Mouse (Mus musculus) urinary bladder, postnatal 25 days (tissue): ENCODE measurements at regions not wholly inside any gene's neighbourhood (a gene's known extent, or its start where the extent isn't known, plus 50 kb on each side); places are given as distances from the start of the nearest gene placed in this dataset.

Experiments used
- DNase-seq: peaks from one replicate; pipeline ENCODE4 v3.0.0; 2022; ENCODE audit warnings: low spot score

GRCm38 (mm10) chr6:135627928-135628327 lies 265.6 kb downstream of the Emp1 start:
- no peak for DNase-seq

DNA sequence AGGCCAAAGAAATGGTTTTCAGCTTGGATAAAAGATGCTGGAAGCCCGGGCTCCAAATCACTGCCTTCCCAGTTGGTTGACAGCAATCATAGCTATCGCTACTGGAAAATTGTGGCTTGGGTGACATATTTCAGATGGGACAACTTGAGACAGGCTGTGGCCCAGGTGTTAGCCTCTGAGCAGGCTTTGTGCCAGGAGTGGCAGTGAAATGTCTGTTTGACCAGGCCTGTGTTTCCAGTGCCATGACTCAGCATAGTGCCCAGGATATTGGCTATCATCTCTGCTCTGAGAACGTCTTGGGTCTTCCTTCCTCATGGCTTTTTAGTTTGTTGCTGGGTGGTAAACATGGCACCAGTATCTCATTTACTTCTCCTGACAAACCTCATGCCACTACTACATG lies 266.9 kb downstream of the Emp1 start:
- DNase-seq: no peak

GRCm38 (mm10) chr6:135632671-135633070 lies 270.3 kb downstream of the Emp1 start:
- DNase-seq: no peak

DNA sequence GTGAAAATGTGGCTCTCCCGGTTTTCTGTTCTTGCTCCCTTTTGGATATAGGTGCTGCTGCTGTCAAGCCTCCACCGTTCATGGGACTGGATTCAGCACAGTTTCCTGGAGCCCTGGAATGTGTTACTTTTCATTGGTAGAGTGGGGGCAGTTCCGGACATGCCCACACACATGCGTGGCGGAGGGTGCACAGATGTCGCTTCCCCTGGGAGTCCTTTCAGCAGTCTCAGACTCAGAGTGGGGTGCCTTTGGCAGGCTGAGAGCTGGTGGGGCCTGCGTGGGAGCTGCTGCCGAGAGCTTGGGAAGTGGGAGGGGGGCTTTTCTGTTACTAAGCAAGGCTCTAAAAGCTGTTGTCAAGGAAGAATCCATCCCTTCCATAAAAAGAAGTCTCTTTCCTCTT lies 274.3 kb downstream of the Emp1 start:
- DNase-seq: no peak

GRCm38 (mm10) chr6:135642711-135643110 lies 280.4 kb downstream of the Emp1 start:
- DNase-seq: no peak

GRCm38 (mm10) chr6:135646177-135646576 lies 283.8 kb downstream of the Emp1 start:
- DNase-seq: no peak

DNA sequence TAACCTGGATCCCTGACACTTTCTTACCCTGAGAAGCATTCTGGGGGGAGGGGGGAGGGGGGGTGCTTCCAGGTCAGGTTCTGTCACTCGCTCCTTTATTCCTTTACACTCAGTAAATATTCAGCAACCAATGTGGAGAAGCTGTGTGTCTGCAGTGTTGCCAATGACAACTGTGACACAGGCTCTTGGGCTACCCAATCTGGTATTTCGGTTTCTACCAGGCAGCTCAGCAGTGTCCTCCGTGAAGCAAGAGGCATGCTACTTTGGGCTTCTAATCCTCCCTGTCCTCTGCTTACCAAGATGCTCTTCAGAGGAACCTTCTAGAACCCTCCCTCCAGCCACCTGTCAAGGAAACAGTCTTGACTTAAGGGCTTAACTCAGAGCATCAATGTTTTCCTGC lies 290.7 kb downstream of the Emp1 start:
- DNase-seq: no peak

DNA sequence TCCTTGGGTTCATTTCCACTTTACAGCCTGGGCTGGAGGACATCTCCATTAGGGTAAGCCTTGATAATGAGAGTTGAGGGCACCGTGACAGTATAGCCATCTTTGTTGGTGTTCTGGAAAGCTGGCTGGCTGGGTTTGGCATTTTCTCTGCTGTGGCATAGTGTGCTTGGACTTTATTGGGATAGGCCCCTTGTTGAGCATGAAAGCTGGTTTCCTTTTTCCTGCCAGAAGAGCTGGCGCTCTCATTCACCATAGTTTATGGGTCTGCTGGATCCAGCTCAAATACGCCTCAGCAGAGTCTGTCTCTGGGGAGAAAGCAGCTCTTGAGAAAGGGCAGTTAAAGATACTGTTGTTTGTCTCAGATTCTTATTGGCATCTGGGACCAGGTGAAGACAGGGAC lies 300.0 kb downstream of the Emp1 start:
- no peak for DNase-seq

DNA sequence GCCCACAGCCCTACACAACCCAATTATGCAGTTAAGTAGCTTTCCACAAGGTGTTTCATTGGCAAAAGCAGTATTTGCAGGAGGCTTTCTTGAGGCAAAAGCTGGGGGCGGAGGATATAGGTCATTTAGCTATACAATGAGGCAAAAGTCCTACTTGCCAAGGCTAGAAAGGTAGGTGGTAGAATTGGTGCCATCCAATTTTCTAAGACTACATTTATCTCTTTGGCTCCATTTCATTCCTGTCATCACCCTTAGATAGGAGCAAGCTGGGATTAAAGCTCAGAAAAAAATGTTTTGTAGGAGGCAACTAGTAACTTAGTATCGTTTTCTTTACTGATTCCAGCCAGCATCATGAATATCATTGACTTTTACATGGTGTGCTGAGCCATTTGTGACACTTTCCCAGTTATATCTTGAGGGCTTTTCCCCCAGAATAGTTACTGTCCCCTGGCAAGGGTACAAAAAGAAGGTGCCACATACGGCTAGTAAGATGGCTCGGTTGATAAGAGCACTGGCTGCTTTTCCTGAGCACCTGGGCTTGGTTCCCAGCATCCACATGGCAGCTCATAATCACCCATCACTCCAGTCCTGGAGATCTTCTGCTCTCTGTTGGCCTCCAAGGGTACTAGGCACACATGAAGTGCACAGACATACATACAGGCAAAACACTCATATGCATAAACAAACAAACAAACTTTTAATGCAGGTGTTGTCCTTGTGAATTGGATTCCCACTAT lies 300.6 kb downstream of the Emp1 start:
- DNase-seq: no peak
